Mouse (Mus musculus) MEL (cell line): ENCODE measurements around the gene 2010109A12Rik.

Experiments used
- CTCF ChIP-seq, 3 experiments: IDR thresholded peaks in 2 of 3; conservative IDR thresholded peaks in 1 of 3; 2 replicates each; pipeline ENCODE4 v1.5.1; 2011 to 2012; ENCODE audit warnings: low read length in 3 of 3, low read depth in 2 of 3, mild to moderate bottlenecking in 2 of 3, improper control_type of control experiment in 1 of 3, inconsistent platforms in 1 of 3, mixed read lengths in 1 of 3, moderate library complexity in 1 of 3; ENCODE audit not compliant: control insufficient read depth in 1 of 3, insufficient read depth in 1 of 3, poor library complexity in 1 of 3, severe bottlenecking in 1 of 3
- ETS1 ChIP-seq: IDR thresholded peaks from 2 replicates; pipeline ENCODE4 v1.6.1; 2012; ENCODE audit warnings: low read depth, mild to moderate bottlenecking, inconsistent platforms, low read length, improper control_type of control experiment, moderate library complexity
- GABPA ChIP-seq: IDR thresholded peaks from 2 replicates; pipeline ENCODE4 v1.6.1; 2012; ENCODE audit warnings: low read depth, mild to moderate bottlenecking, inconsistent platforms, low read length, improper control_type of control experiment, moderate library complexity
- GATA1 ChIP-seq: IDR thresholded peaks from 2 replicates; pipeline ENCODE4 v1.6.1; 2011; ENCODE audit warnings: low read depth, low read length, improper control_type of control experiment
- HCFC1 ChIP-seq: IDR thresholded peaks from 2 replicates; pipeline ENCODE4 v1.6.1; 2012; ENCODE audit warnings: low read depth, mild to moderate bottlenecking, inconsistent platforms, low read length, improper control_type of control experiment, moderate library complexity
- MAFK ChIP-seq: IDR thresholded peaks from 2 replicates; pipeline ENCODE4 v1.6.1; 2011; ENCODE audit warnings: low read depth, mild to moderate bottlenecking, low read length, improper control_type of control experiment, borderline replicate concordance
- MYB ChIP-seq: IDR thresholded peaks from 2 replicates; pipeline ENCODE4 v1.6.1; 2011; ENCODE audit warnings: mild to moderate bottlenecking, low read depth, low read length, improper control_type of control experiment
- MYC ChIP-seq: IDR thresholded peaks from 2 replicates; pipeline ENCODE4 v1.6.1; 2011; ENCODE audit warnings: low read depth, mild to moderate bottlenecking, low read length, improper control_type of control experiment, moderate library complexity
- NRF1 ChIP-seq: IDR thresholded peaks from 2 replicates; pipeline ENCODE4 v1.6.1; 2014; ENCODE audit warnings: low read depth, mild to moderate bottlenecking, inconsistent platforms, low read length, improper control_type of control experiment, moderate library complexity; ENCODE audit not compliant: poor library complexity, insufficient read depth, severe bottlenecking
- POLR2A ChIP-seq, 2 experiments: IDR thresholded peaks; 2 replicates each; pipeline ENCODE4 v1.6.1; 2011 to 2012; ENCODE audit warnings: low read length in 2 of 2, mild to moderate bottlenecking in 2 of 2, control low read depth in 1 of 2, improper control_type of control experiment in 1 of 2, low read depth in 1 of 2, moderate library complexity in 1 of 2; ENCODE audit not compliant: control insufficient read depth in 1 of 2, insufficient read depth in 1 of 2, poor library complexity in 1 of 2
- TAL1 ChIP-seq: IDR thresholded peaks from 2 replicates; pipeline ENCODE4 v1.6.1; 2012; ENCODE audit warnings: mild to moderate bottlenecking, inconsistent platforms, low read length, moderate library complexity, mixed read lengths
- TCF12 ChIP-seq: IDR thresholded peaks from 2 replicates; pipeline ENCODE4 v1.6.1; 2014; ENCODE audit warnings: low read depth, mild to moderate bottlenecking, inconsistent platforms, low read length, improper control_type of control experiment, moderate library complexity
- USF1 ChIP-seq: IDR thresholded peaks from 2 replicates; pipeline ENCODE4 v1.6.1; 2014; ENCODE audit warnings: low read depth, mild to moderate bottlenecking, inconsistent platforms, low read length, improper control_type of control experiment, moderate library complexity
- ZC3H11A ChIP-seq: IDR thresholded peaks from 2 replicates; pipeline ENCODE4 v1.6.1; 2012; ENCODE audit warnings: low read depth, mild to moderate bottlenecking, inconsistent platforms, low read length, improper control_type of control experiment

GRCm38 (mm10) chr5:93207555-93207954 is 1.2 kb downstream of the 2010109A12Rik start:
- TF ChIP-seq TAL1, result no peak
- no peak for TF ChIP-seq POLR2A (IDR thresholded peaks at IDR 0.05; ENCODE audit: control insufficient read depth in 1 of 2, insufficient read depth in 1 of 2, low read depth in 1 of 2, low read length in 2 of 2, poor library complexity in 1 of 2)
- TF ChIP-seq CTCF (IDR thresholded peaks at IDR 0.05 in 2 of 3, conservative IDR thresholded peaks at IDR 0.05 in 1 of 3; ENCODE audit: control insufficient read depth in 1 of 3, insufficient read depth in 1 of 3, low read depth in 2 of 3, low read length in 3 of 3, poor library complexity in 1 of 3, severe bottlenecking in 1 of 3), result no peak
- no peak for TF ChIP-seq MAFK
- TF ChIP-seq GABPA, result no peak
- no peak for TF ChIP-seq GATA1
- no peak for TF ChIP-seq HCFC1
- TF ChIP-seq TCF12, result no peak
- no peak for TF ChIP-seq USF1
- no peak for TF ChIP-seq MYC
- TF ChIP-seq MYB, result no peak
- no peak for TF ChIP-seq NRF1
- no peak for TF ChIP-seq ETS1
- no peak for TF ChIP-seq ZC3H11A
